Mouse (Mus musculus) embryonic facial prominence, embryonic 14.5 days (tissue): ENCODE data around the gene Nav2. TPM values are rescaled to one million over a fixed set of nuclear protein-coding genes. Genes with fewer than 3 reads are reported as not detected.

Experiments
- ATAC-seq: fragments of 200-750 bp; cut with Nextera tagmentation; 2 replicates; pipeline ENCODE4 v1.8.0; 2017; ENCODE audit warnings: low read depth, moderate number of reproducible peaks, moderate TSS enrichment
- DNase-seq: peaks from one replicate; pipeline ENCODE4 v3.0.0-alpha.2; 2015; ENCODE audit warnings: low spot score
- H3K27ac ChIP-seq: fragments of 300-500 bp; sonication (generic); replicated peaks from 2 replicates; pipeline ENCODE4 v1.5.1; 2014; ENCODE audit warnings: low read depth, mild to moderate bottlenecking, low read length, moderate library complexity
- H3K27me3 ChIP-seq: fragments of 300-500 bp; sonication (generic); replicated peaks from 2 replicates; pipeline ENCODE4 v1.6.1; 2014; ENCODE audit warnings: low read length; ENCODE audit not compliant: control insufficient read depth, insufficient read depth
- H3K36me3 ChIP-seq: fragments of 300-500 bp; sonication (generic); 2 replicates; pipeline ENCODE4 v1.6.1; 2014; ENCODE audit warnings: low read length, mixed read lengths; ENCODE audit not compliant: control insufficient read depth, insufficient read depth
- H3K4me1 ChIP-seq: fragments of 300-500 bp; sonication (generic); 2 replicates; pipeline ENCODE4 v1.6.1; 2014; ENCODE audit warnings: antibody characterized with exemption, low read length; ENCODE audit not compliant: control insufficient read depth, insufficient read depth
- H3K4me2 ChIP-seq: fragments of 300-500 bp; sonication (generic); 2 replicates; pipeline ENCODE4 v1.6.1; 2014; ENCODE audit warnings: low read depth, mild to moderate bottlenecking, low read length, moderate library complexity, mixed read lengths
- H3K4me3 ChIP-seq: fragments of 300-500 bp; sonication (generic); 2 replicates; pipeline ENCODE4 v1.5.1; 2014; ENCODE audit warnings: low read depth, mild to moderate bottlenecking, low read length
- H3K9ac ChIP-seq: fragments of 300-500 bp; sonication (generic); 2 replicates; pipeline ENCODE4 v1.6.1; 2014; ENCODE audit warnings: low read depth, mild to moderate bottlenecking, low read length, moderate library complexity, mixed read lengths
- H3K9me3 ChIP-seq: fragments of 300-500 bp; sonication (generic); 2 replicates; pipeline ENCODE4 v1.6.1; 2016; ENCODE audit warnings: low read length; ENCODE audit not compliant: control insufficient read depth
- WGBS: fragments of 180-500 bp; shearing (Covaris S2); extraction: QIAGEN DNeasy Blood & Tissue Kit; methylation state at CpG from one replicate; pipeline ENCODE4 v1.1.7; 2014; 5-methylcytosine and 5-hydroxymethylcytosine counted together
- polyA plus RNA-seq: library from polyadenylated mRNA; unstranded; fragments of >200 nt; fragmentation: Nextera tagmentation; extraction: Ambion mirVana; gene quantifications from 2 replicates; pipeline ENCODE4 v1.2.1, GENCODE M21; 2014

Nav2 gene
- polyA plus RNA-seq, 1 experiment from 2014 or later: 13.5 TPM

DNA sequence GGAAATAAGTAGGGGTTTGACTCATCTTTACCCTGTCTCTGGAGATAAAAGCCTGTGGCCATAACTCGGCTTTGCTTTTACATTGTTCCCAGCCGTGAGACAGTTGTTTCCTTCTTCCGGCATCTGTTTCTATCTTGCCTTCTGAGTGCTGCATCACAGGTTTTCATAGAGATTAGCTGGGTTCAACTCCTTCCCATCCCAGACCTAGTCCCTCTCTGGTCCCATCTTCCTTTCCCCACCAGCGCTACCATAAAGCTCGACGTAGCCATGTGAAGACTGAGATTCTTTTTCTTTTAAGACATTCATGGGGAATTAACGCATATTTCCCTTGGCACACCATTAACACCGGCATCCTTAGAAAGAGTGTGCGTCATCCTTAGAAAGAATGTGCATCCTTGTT, 613.5 kb downstream of the Nav2 start:
- no peaks in the 10 kb centered on the region for H3K36me3 ChIP-seq
- H3K27ac ChIP-seq: 0 out of 2 replicates have a peak overlapping the region, but pooled peaks have one; percentile 1
- H3K27me3 ChIP-seq: 0 out of 2 replicates have a peak, but pooled peaks cover 8% of the 10 kb centered on the region
- DNase-seq: no peak
- WGBS: 3% methylated on average over 9 of the region's 9 CpGs
- ATAC-seq: no peak; the same call in none of the 2 replicates
- peaks cover 35% of the 10 kb centered on the region for H3K4me1 ChIP-seq
- peak overlapping the region; percentile 62 for H3K4me2 ChIP-seq
- peak overlapping the region; percentile 36; the same call in 1 of the 2 replicates for H3K4me3 ChIP-seq
- H3K9me3 ChIP-seq: no peaks in the 10 kb centered on the region
- H3K9ac ChIP-seq: 0 out of 2 replicates have a peak overlapping the region, but pooled peaks have one; percentile 1

DNA sequence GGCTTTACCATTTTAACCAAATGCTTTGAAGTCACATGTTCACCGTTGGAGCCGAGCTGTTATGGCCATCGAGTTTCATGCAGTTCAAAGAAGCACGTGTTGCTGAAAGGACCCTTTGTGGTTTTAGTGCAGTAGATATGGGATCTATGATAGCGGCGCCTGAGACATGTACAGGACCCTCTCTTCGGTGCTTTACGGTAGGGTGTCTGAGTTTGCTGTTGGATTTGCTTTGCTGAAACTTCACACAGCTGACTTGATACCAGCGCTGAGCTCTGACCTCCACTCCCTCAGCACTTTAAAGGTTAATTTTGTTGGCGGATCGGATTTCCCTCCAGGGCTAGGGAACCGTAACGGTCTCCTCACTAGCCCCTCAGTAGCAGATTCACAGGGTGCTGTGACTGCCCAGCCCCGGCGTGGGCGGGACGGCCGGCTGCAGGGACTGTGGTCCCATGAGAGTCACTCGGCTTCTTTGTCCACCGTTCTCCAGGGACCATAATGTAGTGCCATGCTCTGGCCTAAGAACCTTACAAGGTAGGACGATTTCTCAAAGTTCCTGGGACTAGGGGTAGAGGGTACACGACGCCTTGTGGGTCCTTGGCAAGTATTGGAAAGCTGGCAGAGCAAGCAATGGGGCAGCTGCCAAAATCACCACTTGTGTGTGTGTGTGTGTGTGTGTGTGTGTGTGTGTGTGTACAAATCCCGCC, 614.0 kb downstream of the Nav2 start:
- peak overlapping the region; percentile 62 for H3K4me2 ChIP-seq
- H3K4me3 ChIP-seq: peak overlapping the region; percentile 36
- ATAC-seq (peak; percentile 62), DNase-seq (peak; percentile 89)
- no peaks in the 10 kb centered on the region for H3K9me3 ChIP-seq
- 0 out of 2 replicates have a peak overlapping the region, but pooled peaks have one; percentile 17 for H3K27ac ChIP-seq
- H3K9ac ChIP-seq: peak overlapping the region; percentile 32; the same call in 1 of the 2 replicates
- H3K4me1 ChIP-seq: peaks cover 40% of the 10 kb centered on the region
- 1% methylated on average over 23 of the region's 24 CpGs for WGBS
- H3K36me3 ChIP-seq: no peaks in the 10 kb centered on the region
- H3K27me3 ChIP-seq: 0 out of 2 replicates have a peak, but pooled peaks cover 8% of the 10 kb centered on the region

DNA sequence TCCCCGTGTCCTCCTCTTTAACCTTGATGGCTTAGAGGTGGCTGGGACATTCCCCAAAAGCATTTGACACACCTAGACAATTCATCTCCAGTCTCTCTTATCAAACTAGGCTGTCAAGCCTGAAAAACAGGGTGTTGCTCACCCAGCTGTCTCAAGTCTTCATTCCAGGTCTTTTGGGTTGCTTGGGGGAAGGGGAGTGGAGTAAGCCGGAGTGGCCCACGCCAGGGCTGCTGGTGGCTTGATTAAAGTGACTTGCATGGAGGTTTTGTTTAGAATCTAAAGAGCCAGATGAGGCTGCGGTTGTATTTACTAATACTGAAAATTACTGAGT, 614.6 kb downstream of the Nav2 start:
- Histone ChIP-seq H3K36me3 (no peaks in the 10 kb centered on the region), H3K4me3 (peak overlapping the region; percentile 36), H3K4me2 (peak overlapping the region; percentile 62), H3K27ac (peak overlapping the region; percentile 34; the same call in 1 of the 2 replicates), H3K4me1 (peaks cover 41% of the 10 kb centered on the region), H3K9me3 (no peaks in the 10 kb centered on the region), H3K9ac (peak overlapping the region; percentile 32; the same call in 1 of the 2 replicates), H3K27me3 (0 out of 2 replicates have a peak, but pooled peaks cover 8% of the 10 kb centered on the region)
- 11% methylated on average over 4 of the region's 4 CpGs for WGBS
- no peak for DNase-seq
- 0 out of 2 replicates have a peak, but pooled peaks have one; percentile 3 for ATAC-seq

DNA sequence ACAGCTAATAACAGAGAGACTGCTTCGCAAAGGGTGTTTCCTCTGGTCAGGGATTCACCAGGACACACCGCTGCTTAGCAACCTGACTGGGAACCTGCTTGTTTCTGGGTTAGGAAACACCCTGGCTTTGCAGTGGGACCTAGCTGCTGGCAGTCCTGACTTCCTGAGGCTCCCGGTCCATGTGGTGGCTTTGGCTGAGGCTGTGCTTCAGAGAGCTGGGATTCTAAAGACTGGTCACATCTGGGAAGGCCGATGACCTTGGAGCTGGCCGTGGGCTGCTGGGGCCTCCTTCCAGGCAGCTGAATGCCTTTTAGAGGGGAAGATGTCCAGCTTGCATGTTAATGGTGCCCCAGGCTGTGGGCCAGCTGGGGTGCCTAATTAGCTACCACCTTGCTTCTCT, 615.2 kb downstream of the Nav2 start:
- H3K36me3 ChIP-seq: no peaks in the 10 kb centered on the region
- no peak overlapping the region; the same call in 1 of the 2 replicates for H3K27ac ChIP-seq
- H3K4me1 ChIP-seq: peaks cover 41% of the 10 kb centered on the region
- H3K4me2 ChIP-seq: peak overlapping the region; percentile 62
- no peaks in the 10 kb centered on the region for H3K9me3 ChIP-seq
- ATAC-seq: no peak
- peak overlapping the region; percentile 36 for H3K4me3 ChIP-seq
- 0 out of 2 replicates have a peak, but pooled peaks cover 8% of the 10 kb centered on the region for H3K27me3 ChIP-seq
- DNase-seq: no peak
- 0 out of 2 replicates have a peak overlapping the region, but pooled peaks have one; percentile 42 for H3K9ac ChIP-seq
- WGBS: 34% methylated on average over 5 of the region's 5 CpGs

DNA sequence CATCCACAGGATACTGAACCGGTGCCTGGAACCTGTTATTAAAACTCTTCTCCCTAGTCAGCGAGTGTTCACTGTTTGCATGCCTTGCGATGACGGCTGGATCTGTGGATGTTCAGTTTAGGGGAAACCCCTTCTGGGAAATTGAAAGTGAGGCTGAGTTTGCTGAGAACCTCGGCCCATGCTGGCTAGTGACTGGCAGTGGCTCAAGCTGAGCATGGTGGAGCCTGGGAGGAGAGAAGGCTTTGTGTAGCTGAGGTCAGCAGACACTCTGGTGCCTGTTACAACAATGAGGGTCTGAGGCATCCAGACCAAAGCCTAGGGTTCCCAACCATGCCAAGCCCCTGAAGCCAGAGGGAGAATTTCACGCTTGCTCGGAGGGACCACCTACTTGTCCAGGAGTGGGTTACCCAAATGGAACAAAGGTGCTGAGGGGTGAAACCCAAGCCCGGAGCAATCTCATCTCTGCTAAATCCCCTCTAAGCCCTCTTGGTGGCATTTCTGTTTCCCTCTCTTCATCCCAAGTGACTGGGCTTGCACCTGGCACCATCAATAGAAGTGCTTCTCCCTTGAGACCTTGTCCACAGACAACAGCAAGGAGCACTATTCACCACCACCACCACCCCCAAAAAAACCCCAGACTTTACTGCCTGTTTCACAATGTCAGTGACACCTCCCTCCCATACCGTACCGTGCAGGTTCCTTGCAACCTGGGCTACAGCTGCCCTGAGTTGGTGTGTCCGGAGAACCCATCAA, 617.0 kb downstream of the Nav2 start:
- peak; percentile 50 for DNase-seq
- Histone ChIP-seq H3K9me3 (no peaks in the 10 kb centered on the region), H3K4me2 (peak overlapping the region; percentile 29), H3K27ac (no peak overlapping the region), H3K9ac (no peak overlapping the region; the same call in 1 of the 2 replicates), H3K27me3 (0 out of 2 replicates have a peak, but pooled peaks cover 5% of the 10 kb centered on the region), H3K4me1 (peaks cover 41% of the 10 kb centered on the region), H3K4me3 (no peak overlapping the region), H3K36me3 (no peaks in the 10 kb centered on the region)
- ATAC-seq: peak; percentile 16; the same call in 1 of the 2 replicates
- 44% methylated on average over 11 of the region's 11 CpGs for WGBS

DNA sequence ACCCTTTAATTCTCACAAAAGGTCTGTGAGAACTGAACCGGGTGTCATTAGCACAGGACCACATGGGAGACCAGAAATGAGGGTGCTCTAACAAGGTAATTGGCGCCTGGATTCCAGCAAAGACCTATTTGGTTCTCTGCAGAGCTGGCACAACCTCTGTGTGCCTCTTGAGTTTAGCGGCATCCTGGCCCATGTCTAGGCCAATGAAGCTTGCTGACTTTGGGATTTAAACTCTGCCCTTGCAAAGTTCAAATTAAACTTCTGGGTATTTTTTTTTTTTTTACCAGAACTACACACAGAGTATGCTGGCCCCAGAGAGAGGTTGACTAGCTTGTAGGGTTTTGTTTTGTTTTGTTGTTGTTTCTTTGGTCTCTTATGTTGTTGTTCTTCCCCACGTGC, 617.6 kb downstream of the Nav2 start:
- no peak for ATAC-seq
- 73% methylated on average over 4 of the region's 4 CpGs for WGBS
- H3K4me2 ChIP-seq: no peak overlapping the region

DNA sequence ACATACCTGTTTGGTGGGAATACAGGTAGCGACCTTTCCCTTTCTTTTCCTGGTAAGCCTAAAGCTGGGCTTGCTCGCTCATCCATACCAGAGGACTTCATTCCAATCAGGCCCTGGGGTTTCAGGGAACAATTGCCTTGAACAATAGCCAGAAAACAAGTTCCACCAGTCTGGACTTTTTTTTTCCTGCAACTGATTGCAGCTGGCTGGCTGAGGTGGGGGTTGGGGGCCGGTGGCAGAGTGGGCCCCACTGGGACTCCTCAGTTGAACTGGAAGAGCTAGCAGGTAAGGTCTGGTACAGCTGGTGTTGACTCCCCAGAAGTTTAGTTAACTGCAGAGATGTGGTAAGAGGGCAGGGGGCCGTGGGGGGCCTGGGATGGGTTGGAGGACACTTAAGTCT, 619.0 kb downstream of the Nav2 start:
- H3K4me1 ChIP-seq: peaks cover 27% of the 10 kb centered on the region
- WGBS: 22% methylated on average over 4 of the region's 4 CpGs
- peak; percentile 79 for DNase-seq

More for the DNA sequence above, 617.6 kb downstream of the Nav2 start:
- Histone ChIP-seq H3K9ac (no peak overlapping the region), H3K27me3 (no peaks in the 10 kb centered on the region), H3K4me3 (no peak overlapping the region), H3K9me3 (no peaks in the 10 kb centered on the region), H3K27ac (no peak overlapping the region), H3K4me1 (peaks cover 39% of the 10 kb centered on the region), H3K36me3 (no peaks in the 10 kb centered on the region)
- DNase-seq: no peak

DNA sequence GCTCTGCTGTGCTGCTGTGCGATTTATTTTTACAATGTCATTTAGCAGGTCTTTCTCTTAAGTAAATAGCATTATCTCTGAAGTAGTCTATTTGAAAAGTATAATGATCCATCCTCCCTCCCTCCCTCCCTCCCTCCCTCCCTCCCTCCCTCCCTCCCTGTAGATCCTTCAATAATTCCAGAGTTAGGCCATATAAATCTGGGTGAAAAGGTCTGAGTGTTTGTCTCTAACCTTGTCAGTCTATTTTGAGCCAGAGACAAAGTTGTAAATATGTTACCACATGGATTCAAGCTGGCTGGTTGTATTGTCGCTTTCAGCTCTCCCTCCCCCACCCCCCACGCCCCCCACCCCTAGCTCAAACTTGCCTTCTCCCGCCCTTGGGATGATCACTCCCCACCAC, 619.4 kb downstream of the Nav2 start:
- Histone ChIP-seq H3K9me3 (no peaks in the 10 kb centered on the region), H3K9ac (no peak overlapping the region), H3K4me1 (peaks cover 24% of the 10 kb centered on the region), H3K4me3 (no peak overlapping the region), H3K4me2 (peak overlapping the region; percentile 16; the same call in 1 of the 2 replicates), H3K27ac (peak overlapping the region; percentile 15; the same call in 1 of the 2 replicates), H3K36me3 (no peaks in the 10 kb centered on the region), H3K27me3 (no peaks in the 10 kb centered on the region)
- WGBS: 11% methylated on average over 4 of the region's 4 CpGs
- DNase-seq: no peak
- ATAC-seq: no peak

More for the DNA sequence above, 619.0 kb downstream of the Nav2 start:
- peak; percentile 60; the same call in 1 of the 2 replicates for ATAC-seq
- H3K27me3 ChIP-seq: no peaks in the 10 kb centered on the region
- 0 out of 2 replicates have a peak overlapping the region, but pooled peaks have one; percentile 2 for H3K4me3 ChIP-seq
- peak overlapping the region; percentile 31; the same call in 1 of the 2 replicates for H3K9ac ChIP-seq
- H3K27ac ChIP-seq: 0 out of 2 replicates have a peak overlapping the region, but pooled peaks have one; percentile 11
- peak overlapping the region; percentile 16; the same call in 1 of the 2 replicates for H3K4me2 ChIP-seq
- H3K36me3 ChIP-seq: no peaks in the 10 kb centered on the region
- H3K9me3 ChIP-seq: no peaks in the 10 kb centered on the region
